Mouse (Mus musculus) limb, embryonic 15.5 days (tissue): ENCODE data around the gene Smyd5. TPM values are rescaled to one million over a fixed set of nuclear protein-coding genes. Genes with fewer than 3 reads are reported as not detected.
A peak's percentile ranks its signal among the peaks of the same experiment; 100 is the strongest.

Source experiments
- ATAC-seq: fragments of 200-750 bp; cut with Nextera tagmentation; 2 replicates; pipeline ENCODE4 v1.8.0; 2017; ENCODE audit warnings: low read depth, moderate TSS enrichment; ENCODE audit not compliant: insufficient number of reproducible peaks, low FRiP score, low TSS enrichment
- H3K27ac ChIP-seq: fragments of 300-500 bp; sonication (generic); 2 replicates; pipeline ENCODE4 v1.5.1; 2015; ENCODE audit warnings: moderate library complexity, mild to moderate bottlenecking, inconsistent platforms
- H3K27me3 ChIP-seq: fragments of 300-500 bp; sonication (generic); 2 replicates; pipeline ENCODE4 v1.6.1; 2015; ENCODE audit warnings: inconsistent platforms
- H3K36me3 ChIP-seq: fragments of 300-500 bp; sonication (generic); 2 replicates; pipeline ENCODE4 v1.6.1; 2015; ENCODE audit warnings: inconsistent platforms
- H3K4me1 ChIP-seq: fragments of 300-500 bp; sonication (generic); 2 replicates; pipeline ENCODE4 v1.6.1; 2015; ENCODE audit warnings: inconsistent platforms
- H3K4me2 ChIP-seq: fragments of 300-500 bp; sonication (generic); 2 replicates; pipeline ENCODE4 v1.6.1; 2015; ENCODE audit warnings: mild to moderate bottlenecking, inconsistent platforms
- H3K4me3 ChIP-seq: fragments of 300-500 bp; sonication (generic); 2 replicates; pipeline ENCODE4 v1.5.1; 2015; ENCODE audit warnings: mild to moderate bottlenecking, inconsistent platforms
- H3K9ac ChIP-seq: fragments of 300-500 bp; sonication (generic); 2 replicates; pipeline ENCODE4 v1.6.1; 2015; ENCODE audit warnings: inconsistent platforms
- H3K9me3 ChIP-seq: fragments of 300-500 bp; sonication (generic); 2 replicates; pipeline ENCODE4 v1.6.1; 2016; ENCODE audit warnings: inconsistent platforms
- WGBS: fragments of 180-500 bp; shearing (Covaris S2); methylation state at CpG from one replicate; pipeline ENCODE4 v1.1.7; 2015; 5-methylcytosine and 5-hydroxymethylcytosine counted together
- polyA plus RNA-seq: library from polyadenylated mRNA; unstranded; fragments of >200 nt; fragmentation: Nextera tagmentation; extraction: Ambion mirVana; gene quantifications from 2 replicates; pipeline ENCODE4 v1.2.1, GENCODE M21; 2015

The Smyd5 gene
- polyA plus RNA-seq, 1 experiment from 2014 or later, result 48.8 TPM

DNA sequence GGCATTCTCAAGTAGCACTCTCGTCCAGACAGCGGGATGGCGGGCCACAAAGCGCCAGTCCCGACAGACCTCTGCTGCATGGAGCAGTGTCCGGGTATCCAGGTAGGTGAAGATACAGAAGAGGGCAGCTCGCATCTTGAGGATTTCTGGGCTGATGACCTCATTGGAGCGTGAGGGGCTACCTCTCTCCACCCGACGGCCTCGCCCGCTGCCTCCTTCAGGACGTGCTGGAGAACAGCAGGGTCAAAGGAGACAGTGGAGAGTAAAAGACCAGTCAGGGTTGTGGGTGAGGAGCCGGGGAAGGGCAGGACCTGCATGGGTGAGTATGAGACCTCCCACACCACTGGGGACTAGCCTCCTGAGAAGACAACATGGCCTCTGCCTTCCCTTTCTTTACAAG, 46.6 kb downstream of the Smyd5 start:
- Histone ChIP-seq H3K9me3 (no peaks in the 10 kb centered on the region), H3K36me3 (no peaks in the 10 kb centered on the region), H3K9ac (no peak overlapping the region), H3K4me3 (no peak overlapping the region), H3K27ac (no peak overlapping the region), H3K27me3 (peaks cover 43% of the 10 kb centered on the region), H3K4me1 (no peaks in the 10 kb centered on the region), H3K4me2 (no peak overlapping the region)
- ATAC-seq, result no peak
- 43% methylated on average over 14 of the region's 14 CpGs for WGBS

DNA sequence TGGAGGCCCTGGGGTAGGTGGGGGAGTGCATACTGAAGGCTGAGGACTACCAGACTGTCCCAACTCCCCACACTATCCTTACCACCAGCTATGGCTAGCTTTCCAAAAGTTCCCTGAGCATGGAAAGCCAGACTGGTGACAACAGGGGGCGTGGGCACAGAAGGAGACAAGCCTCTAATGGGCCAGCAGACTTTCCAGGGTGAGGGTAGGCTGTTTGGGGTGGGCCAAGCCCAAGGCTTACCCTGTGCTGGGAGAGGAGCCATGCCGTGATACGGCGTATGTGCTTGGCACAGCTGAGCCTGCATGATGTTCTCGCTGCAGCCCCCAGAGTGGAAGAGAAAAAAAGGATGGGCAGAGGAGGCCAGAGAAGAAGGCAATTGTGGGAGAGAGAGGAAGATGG, 48.2 kb downstream of the Smyd5 start:
- peaks cover 59% of the 10 kb centered on the region for H3K27me3 ChIP-seq

DNA sequence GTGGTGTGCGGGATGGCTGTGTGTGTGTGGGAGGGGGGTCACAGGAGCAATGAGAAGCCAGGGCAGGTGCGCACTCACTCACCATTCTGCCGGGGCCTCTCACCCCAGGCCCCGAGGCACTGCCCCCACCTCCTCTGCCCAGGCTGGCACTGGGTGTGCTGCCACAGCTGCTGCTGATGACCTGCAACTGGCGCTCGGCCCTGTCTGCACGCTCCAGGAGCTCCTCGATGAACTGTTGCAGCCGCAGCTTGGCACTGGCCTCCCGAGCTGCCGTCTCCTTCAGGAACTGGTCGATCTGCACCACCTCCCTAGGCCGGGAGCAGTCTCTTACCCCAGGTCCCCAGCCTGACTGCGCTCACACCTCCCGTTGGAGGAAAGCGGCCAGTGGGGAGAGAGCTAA, 48.9 kb downstream of the Smyd5 start:
- Histone ChIP-seq H3K9ac (no peak overlapping the region), H3K36me3 (no peaks in the 10 kb centered on the region), H3K9me3 (no peaks in the 10 kb centered on the region), H3K27ac (no peak overlapping the region), H3K27me3 (peaks cover 66% of the 10 kb centered on the region), H3K4me2 (no peak overlapping the region), H3K4me3 (no peak overlapping the region), H3K4me1 (peaks cover 13% of the 10 kb centered on the region)
- no peak for ATAC-seq
- WGBS, result 64% methylated on average over 16 of the region's 16 CpGs

More for the DNA sequence above, 48.2 kb downstream of the Smyd5 start:
- Histone ChIP-seq H3K4me2 (no peak overlapping the region), H3K27ac (no peak overlapping the region), H3K4me1 (peaks cover 13% of the 10 kb centered on the region), H3K9me3 (no peaks in the 10 kb centered on the region), H3K4me3 (no peak overlapping the region), H3K9ac (no peak overlapping the region), H3K36me3 (no peaks in the 10 kb centered on the region)
- no peak for ATAC-seq
- 78% methylated on average over 5 of the region's 5 CpGs for WGBS

DNA sequence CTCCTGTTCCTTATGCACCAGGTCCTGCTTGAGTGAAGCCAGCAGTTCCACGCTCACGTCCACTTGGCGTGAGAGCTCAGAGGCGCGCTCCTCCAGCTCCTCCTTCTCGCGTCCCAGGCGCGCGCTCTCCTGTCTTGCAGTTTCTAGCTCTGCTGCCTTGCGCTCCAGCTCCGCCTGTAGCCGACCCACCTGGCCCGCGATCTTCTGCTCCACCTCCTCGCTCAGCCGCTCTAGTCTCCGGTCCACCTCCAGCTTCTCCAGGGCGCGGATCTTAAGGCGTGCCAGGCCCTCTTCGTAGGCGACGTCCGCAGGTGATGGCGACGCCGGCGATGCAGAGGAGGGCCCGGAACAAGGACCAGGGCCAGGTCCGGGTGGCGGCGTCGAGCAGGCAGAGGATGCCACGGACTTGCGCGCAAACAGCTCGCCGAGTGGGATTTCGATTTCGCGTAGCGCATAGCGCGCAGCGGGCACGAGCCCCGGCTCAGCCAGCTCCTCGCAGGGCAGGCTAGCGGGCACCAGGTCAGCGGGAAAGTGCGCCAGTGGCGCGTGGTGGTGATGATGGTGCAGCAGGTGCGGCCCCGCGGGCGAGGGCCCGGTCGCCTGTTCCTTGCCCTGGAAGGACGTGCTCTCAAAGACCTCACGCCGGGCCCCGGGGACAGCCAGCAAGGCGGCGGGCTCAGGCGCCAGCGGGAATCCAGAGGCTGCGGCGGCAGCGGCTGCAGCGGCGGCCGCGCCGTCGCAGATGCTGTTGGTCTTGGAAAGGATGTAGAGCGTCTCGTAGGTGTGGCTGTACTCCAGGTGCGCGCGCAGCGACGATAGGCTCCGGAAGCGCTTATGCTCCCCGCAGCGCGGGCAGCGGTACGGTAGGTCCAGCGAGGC, 52.3 kb downstream of the Smyd5 start:
- WGBS, result 2% methylated on average over 92 of the region's 92 CpGs
- H3K4me2 ChIP-seq, result peak overlapping the region; percentile 62
- peaks cover 13% of the 10 kb centered on the region for H3K4me1 ChIP-seq
- no peak overlapping the region for H3K27ac ChIP-seq
- no peak for ATAC-seq
- H3K9ac ChIP-seq, result no peak overlapping the region
- peak overlapping the region; percentile 39 for H3K4me3 ChIP-seq
- no peaks in the 10 kb centered on the region for H3K36me3 ChIP-seq
- H3K27me3 ChIP-seq, result peaks cover 78% of the 10 kb centered on the region
- no peaks in the 10 kb centered on the region for H3K9me3 ChIP-seq

DNA sequence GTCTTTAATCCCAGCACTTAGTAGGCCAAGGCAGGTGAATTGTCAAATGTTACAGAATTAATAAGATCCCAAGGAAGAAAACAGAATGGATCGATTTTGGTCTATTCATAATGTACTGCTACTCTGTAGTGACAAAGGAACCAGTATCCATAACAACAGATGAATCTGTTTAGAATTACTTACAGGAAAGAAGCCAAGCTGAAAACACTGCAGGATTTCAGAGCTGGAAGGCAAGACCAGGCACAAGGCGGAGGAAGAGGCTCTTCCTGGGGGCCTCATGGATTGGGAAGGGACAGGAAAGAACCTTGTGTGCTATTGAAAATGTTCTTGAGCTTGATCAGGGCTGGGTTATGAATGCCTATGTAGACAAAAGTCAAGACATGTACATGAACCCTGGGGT, 53.9 kb downstream of the Smyd5 start:
- 57% methylated on average over 2 of the region's 2 CpGs for WGBS
- Histone ChIP-seq H3K4me2 (no peak overlapping the region), H3K4me1 (peaks cover 13% of the 10 kb centered on the region), H3K27ac (no peak overlapping the region), H3K9ac (no peak overlapping the region), H3K36me3 (no peaks in the 10 kb centered on the region), H3K9me3 (no peaks in the 10 kb centered on the region), H3K4me3 (no peak overlapping the region), H3K27me3 (peaks cover 62% of the 10 kb centered on the region)
- no peak for ATAC-seq

DNA sequence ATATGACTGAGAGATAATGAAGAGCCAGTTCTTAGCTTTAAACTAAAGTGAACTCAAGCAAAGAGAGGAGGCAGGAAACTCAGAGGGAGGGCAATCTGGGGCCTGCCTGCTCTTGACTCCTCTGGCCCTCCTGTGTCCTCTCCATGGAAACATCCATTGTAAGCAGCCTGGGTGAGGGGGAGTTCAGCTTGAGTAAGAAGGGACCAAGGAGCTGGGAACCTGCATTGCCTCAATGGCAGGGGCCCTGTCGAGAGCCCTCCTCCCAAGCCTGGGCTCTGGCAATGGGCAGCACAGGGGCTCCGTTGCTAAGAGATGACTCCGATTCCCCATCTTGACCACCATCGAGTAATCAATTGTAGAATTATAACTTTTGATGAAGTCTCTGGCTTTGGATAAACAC, 56.7 kb downstream of the Smyd5 start:
- no peak overlapping the region for H3K4me3 ChIP-seq
- H3K9me3 ChIP-seq, result no peaks in the 10 kb centered on the region; the same call in 1 of the 2 replicates
- H3K4me1 ChIP-seq, result peaks cover 16% of the 10 kb centered on the region
- no peak for ATAC-seq
- H3K4me2 ChIP-seq, result no peak overlapping the region
- 81% methylated on average over 4 of the region's 4 CpGs for WGBS
- no peak overlapping the region for H3K9ac ChIP-seq
- H3K27me3 ChIP-seq, result peaks cover 47% of the 10 kb centered on the region
- H3K27ac ChIP-seq, result no peak overlapping the region
- H3K36me3 ChIP-seq, result no peaks in the 10 kb centered on the region

DNA sequence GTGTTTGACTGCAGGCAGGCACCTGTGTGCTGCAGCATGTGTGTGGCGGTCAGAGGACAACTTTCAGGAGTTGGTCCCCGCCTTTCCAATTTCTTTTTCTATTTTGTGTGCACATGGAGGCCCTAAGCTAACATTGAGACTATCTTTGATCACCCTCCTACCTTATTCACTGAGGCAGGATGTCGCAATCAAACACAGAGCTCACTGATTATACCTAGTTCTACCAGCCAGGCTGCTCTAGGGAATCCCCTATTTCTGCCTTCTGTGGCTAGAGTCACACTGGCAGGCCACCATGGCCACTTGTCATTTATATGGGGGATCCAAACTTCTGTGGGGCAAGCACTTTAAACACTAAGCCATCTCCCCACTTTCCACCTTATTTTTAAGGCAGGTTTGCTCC, 57.9 kb downstream of the Smyd5 start:
- no peak overlapping the region for H3K27ac ChIP-seq
- peaks cover 35% of the 10 kb centered on the region for H3K27me3 ChIP-seq
- no peak overlapping the region for H3K9ac ChIP-seq
- no peak overlapping the region for H3K4me2 ChIP-seq
- H3K4me3 ChIP-seq, result no peak overlapping the region
- H3K36me3 ChIP-seq, result no peaks in the 10 kb centered on the region
- WGBS, result 72% methylated on average over 3 of the region's 3 CpGs
- H3K9me3 ChIP-seq, result no peaks in the 10 kb centered on the region; the same call in 1 of the 2 replicates
- H3K4me1 ChIP-seq, result peaks cover 4% of the 10 kb centered on the region
- ATAC-seq, result no peak

DNA sequence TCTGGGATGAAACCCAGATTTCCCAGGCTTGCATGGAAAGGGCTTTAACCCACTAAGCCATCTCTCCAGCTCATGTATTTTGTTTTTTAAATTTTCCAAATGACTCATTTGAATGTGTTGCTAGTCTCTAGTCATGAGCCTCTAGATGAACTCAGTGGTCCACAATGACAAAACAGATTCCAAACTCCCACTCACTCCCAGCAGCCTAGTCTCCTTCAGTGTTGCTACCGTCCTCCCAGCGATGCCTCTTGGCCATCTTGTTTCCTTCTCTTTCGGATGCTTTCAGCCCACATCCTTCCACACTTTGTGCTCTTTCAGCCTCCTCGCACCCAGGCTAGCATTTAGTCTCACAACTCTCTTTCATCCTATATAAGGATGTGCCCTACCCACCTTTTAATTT, 58.5 kb downstream of the Smyd5 start:
- 0 out of 2 replicates have a peak, but pooled peaks cover 2% of the 10 kb centered on the region for H3K4me1 ChIP-seq

DNA sequence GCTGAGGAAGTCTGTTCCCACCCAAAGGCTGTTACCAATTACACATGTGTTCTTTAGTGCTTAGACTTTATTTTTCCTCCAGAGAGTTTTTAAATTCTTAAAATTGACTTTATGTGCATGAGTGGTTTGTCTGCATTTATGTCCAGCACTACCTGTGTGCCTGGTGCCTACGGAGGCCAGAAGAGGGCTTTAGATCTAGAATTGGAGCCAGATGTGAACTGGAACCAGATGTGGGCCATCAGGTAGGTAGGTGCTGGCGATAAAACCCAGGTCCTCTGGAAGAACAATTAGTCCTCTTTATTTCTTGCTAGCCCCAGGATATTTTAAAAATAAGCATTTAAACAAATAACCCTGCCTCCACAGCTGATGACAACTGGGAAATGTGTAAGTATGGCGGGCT, 59.8 kb downstream of the Smyd5 start:
- H3K4me2 ChIP-seq, result no peak overlapping the region
- H3K27ac ChIP-seq, result no peak overlapping the region
- H3K4me3 ChIP-seq, result no peak overlapping the region
- H3K27me3 ChIP-seq, result peaks cover 16% of the 10 kb centered on the region
- ATAC-seq, result no peak
- H3K36me3 ChIP-seq, result no peaks in the 10 kb centered on the region
- WGBS, result 24% methylated on average over 3 of the region's 3 CpGs
- H3K9me3 ChIP-seq, result no peaks in the 10 kb centered on the region; the same call in 1 of the 2 replicates
- 0 out of 2 replicates have a peak, but pooled peaks cover 2% of the 10 kb centered on the region for H3K4me1 ChIP-seq
- no peak overlapping the region for H3K9ac ChIP-seq

More for the DNA sequence above, 58.5 kb downstream of the Smyd5 start:
- peaks cover 30% of the 10 kb centered on the region for H3K27me3 ChIP-seq
- no peak overlapping the region for H3K4me3 ChIP-seq
- no peak overlapping the region for H3K4me2 ChIP-seq
- H3K36me3 ChIP-seq, result no peaks in the 10 kb centered on the region
- no peaks in the 10 kb centered on the region; the same call in 1 of the 2 replicates for H3K9me3 ChIP-seq
- no peak overlapping the region for H3K9ac ChIP-seq
- 79% methylated on average over 4 of the region's 4 CpGs for WGBS
- H3K27ac ChIP-seq, result no peak overlapping the region
- no peak for ATAC-seq

Other genes with a start within 250 kb of the Smyd5 start
- gene Emx1, start 244.6 kb upstream of the Smyd5 start, polyA plus RNA-seq, result 0.20 TPM in 1 of 2 replicates, not detected in the other
- gene Sfxn5, start 98.6 kb upstream of the Smyd5 start, polyA plus RNA-seq, result 6.3 and 7.1 TPM in 2 replicates
- gene Rab11fip5, start 57.4 kb upstream of the Smyd5 start, polyA plus RNA-seq, result 21.7 and 24.8 TPM in 2 replicates
- not detected in 2 replicates for gene Noto, start 8.1 kb upstream of the Smyd5 start, polyA plus RNA-seq
- 407 and 425 TPM in 2 replicates for gene Cct7, start 19.5 kb downstream of the Smyd5 start, polyA plus RNA-seq
- 37.2 and 38.3 TPM in 2 replicates for gene Pradc1, start 20.0 kb downstream of the Smyd5 start, polyA plus RNA-seq
- 0.29 and 0.30 TPM in 2 replicates for gene Fbxo41, start 71.0 kb downstream of the Smyd5 start, polyA plus RNA-seq
- gene Egr4, start 81.6 kb downstream of the Smyd5 start, polyA plus RNA-seq, result not detected in 2 replicates
- gene Alms1, start 155.5 kb downstream of the Smyd5 start, polyA plus RNA-seq, result 2.7 and 4.3 TPM in 2 replicates